9 mouse cellular contexts compared by ENCODE assay signal in the genomic region with DNA sequence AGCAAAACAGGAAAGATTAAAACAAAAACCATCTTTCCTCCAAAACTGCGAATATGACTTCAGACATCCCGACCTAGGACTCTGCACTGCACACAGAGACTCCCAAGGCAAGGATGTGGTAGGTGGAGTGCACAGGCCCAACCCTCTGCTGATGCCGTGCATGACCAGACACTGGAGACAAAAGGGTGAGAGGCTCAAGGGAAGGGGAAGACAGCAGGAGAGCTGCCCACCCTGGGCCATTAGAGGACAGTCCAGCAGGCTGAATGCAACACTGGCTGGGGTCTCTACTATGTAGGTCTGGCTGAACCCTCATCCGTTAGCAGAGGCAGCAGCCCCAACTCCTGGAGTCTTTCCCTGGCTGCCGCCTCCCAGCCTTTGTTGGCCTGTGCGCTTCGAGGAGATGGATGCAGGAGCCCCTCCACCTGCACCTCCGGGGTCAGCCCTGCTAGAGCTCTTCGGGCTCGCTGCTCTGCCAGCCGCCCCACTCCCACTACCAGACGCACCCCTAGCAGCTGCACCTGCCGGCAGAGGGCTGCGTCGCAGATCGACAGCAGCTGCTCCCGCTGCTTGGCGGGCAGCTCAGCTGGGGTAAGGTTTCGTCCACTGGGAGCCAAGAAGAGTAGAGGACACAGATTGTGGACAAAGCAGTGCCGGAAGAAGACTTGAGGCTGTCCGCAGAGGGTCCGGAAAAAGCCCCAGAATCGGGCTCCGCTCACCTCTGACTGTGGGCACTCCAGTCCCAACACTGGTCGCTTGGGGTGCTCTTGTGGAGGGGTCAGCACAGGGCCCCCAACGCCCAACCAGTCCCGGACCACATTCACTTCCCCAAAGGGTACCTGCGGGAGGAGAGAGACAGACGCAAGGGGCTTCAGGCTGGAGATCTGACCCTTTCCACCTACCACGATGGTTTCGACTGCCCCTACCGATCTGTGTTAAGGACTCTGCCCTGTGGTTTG. TPM values are rescaled to one million over a fixed set of nuclear protein-coding genes. Genes with fewer than 3 reads are reported as not detected.
DNase-seq lines count a peak whose midpoint lies in the region; TF ChIP-seq lines count a peak whose summit lies in the region.
"Had no signal": no experiment of that assay in that cellular context is flagged by ENCODE, and none has a peak within 500 bp of the region (broad histone marks: within the 10 kb centered on the region; RNA-seq: fewer than 3 reads in every experiment).

No protein-coding gene starts in this region.

- H3K36me3 ChIP-seq in testis, adult 2 months (ENCODE audit: control insufficient read depth, insufficient read depth, low read length) = no peaks in the 10 kb centered on the region

- H3K4me3 ChIP-seq in testis, adult 2 months (ENCODE audit: control insufficient read depth, low read depth, low read length) = peak overlapping the region; percentile 78
- H3K4me3 ChIP-seq in gastrocnemius, adult 2 months = peak overlapping the region; percentile 59

- intact Hi-C loops in gastrocnemius, adult 2 months (cut with DNase I) = no loop called here

- H3K27me3 ChIP-seq in testis, adult 2 months (ENCODE audit: control insufficient read depth, insufficient read depth, low read length) = no peaks in the 10 kb centered on the region

- peaks cover 18% of the 10 kb centered on the region for H3K4me1 ChIP-seq in testis, adult 2 months (ENCODE audit: control insufficient read depth, insufficient read depth, low read length)

- no peak for DNase-seq in testis, postnatal 14 days (ENCODE audit: low spot score)
- peak; percentile 90 for DNase-seq in gastrocnemius, adult 2 months
- peak; percentile 64 for DNase-seq in mesoderm, embryonic 11.5 days (ENCODE audit: low read depth, low spot score)
- no peak for DNase-seq in right cerebral cortex, postnatal 14 days
- no peak for DNase-seq in left cerebral cortex, adult 8-10 months (ENCODE audit: low spot score in 2 of 2)
- no peak for DNase-seq in heart, postnatal 4 days
- DNase-seq: adrenal gland, postnatal 25 days; spleen, adult 18-20 months had no signal

- TF ChIP-seq CTCF in testis, adult 2 months (IDR thresholded peaks at IDR 0.05; ENCODE audit: control insufficient read depth, insufficient read depth, insufficient replicate concordance, low read depth, low read length) = no peak
- TF ChIP-seq CTCF in gastrocnemius, adult 2 months (IDR thresholded peaks at IDR 0.05) = peak; percentile 41

- no peak for TF ChIP-seq POLR2A in testis, adult 2 months (IDR thresholded peaks at IDR 0.05; ENCODE audit: control insufficient read depth, low read depth, low read length)

- no peak overlapping the region for H3K27ac ChIP-seq in testis, adult 2 months (ENCODE audit: control insufficient read depth, insufficient read depth, low read depth, low read length)
- H3K27ac ChIP-seq in gastrocnemius, adult 2 months = peak overlapping the region; percentile 88

RNA-seq across cellular contexts. Expression of a gene that starts 11.2 kb away (rescaled TPM):
- polyA plus RNA-seq in testis, adult 2 months (2012; rRNA removed) = 3.4 and 3.8 TPM in 2 replicates
- 10 to 100 TPM; 10.8 to 12.7 TPM for total RNA-seq in gastrocnemius, adult 2 months (2021)
- total RNA-seq in left cerebral cortex, adult 8-10 months (2022) = 10 to 100 TPM; 18.9 to 24.5 (median 19.8) TPM
- 10 to 100 TPM; 12.7 to 14.1 TPM for total RNA-seq in heart, postnatal 4 days (2021)

Comparison
In these comparisons a context has a peak if more than half of its experiments do, and no peak if none do; other contexts are left out.
1. DNase-seq: peak in gastrocnemius, adult 2 months (single experiment) and mesoderm, embryonic 11.5 days (single experiment); none in testis, postnatal 14 days (single experiment), right cerebral cortex, postnatal 14 days (single experiment), left cerebral cortex, adult 8-10 months (0 of 2) and heart, postnatal 4 days (single experiment).